Mouse (Mus musculus): Measurements from ENCODE around the gene Unc5b.

- TF ChIP-seq CTCF (IDR thresholded peaks at IDR 0.05; ENCODE audit: low read depth), result no peak
- no peak for TF ChIP-seq EP300 (IDR thresholded peaks at IDR 0.05; ENCODE audit: low read depth)
These were observed 64.0 kb downstream of the Unc5b start for GRCm38 (mm10) chr10:60767400-60767799.

Measured in liver, embryonic 14.5 days (tissue).